Mouse (Mus musculus) gastrocnemius, adult 2 months (tissue): ENCODE results near the gene Ano9. TPM values are rescaled to one million over a fixed set of nuclear protein-coding genes. Genes with fewer than 3 reads are reported as not detected.

Experiments used
- DNase-seq: peaks from one replicate; pipeline ENCODE4 v3.0.0; 2022
- H3K27ac ChIP-seq: fragments of 200-600 bp; 2 replicates; pipeline ENCODE4 v1.8.1; 2022; ENCODE audit warnings: mild to moderate bottlenecking
- H3K4me3 ChIP-seq: fragments of 200-600 bp; 2 replicates; pipeline ENCODE4 v1.8.1; 2022; ENCODE audit warnings: mild to moderate bottlenecking, moderate library complexity
- CTCF ChIP-seq: fragments of 200-600 bp; IDR thresholded peaks from 2 replicates; pipeline ENCODE4 v1.8.1; 2022; ENCODE audit warnings: antibody characterized with exemption, mild to moderate bottlenecking, moderate library complexity
- intact Hi-C: fragments of 180-260 bp; cut with DNase I; formaldehyde crosslinking; loops from one replicate; pipeline ENCODE4 v1.15.1; 2025
- total RNA-seq, 2 experiments: library from RNA; stranded (reverse); gene quantifications; 2 replicates each; pipeline ENCODE4 v1.2.3; 2021

The Ano9 gene
- total RNA-seq, 2 experiments from 2014 or later = not detected

DNA sequence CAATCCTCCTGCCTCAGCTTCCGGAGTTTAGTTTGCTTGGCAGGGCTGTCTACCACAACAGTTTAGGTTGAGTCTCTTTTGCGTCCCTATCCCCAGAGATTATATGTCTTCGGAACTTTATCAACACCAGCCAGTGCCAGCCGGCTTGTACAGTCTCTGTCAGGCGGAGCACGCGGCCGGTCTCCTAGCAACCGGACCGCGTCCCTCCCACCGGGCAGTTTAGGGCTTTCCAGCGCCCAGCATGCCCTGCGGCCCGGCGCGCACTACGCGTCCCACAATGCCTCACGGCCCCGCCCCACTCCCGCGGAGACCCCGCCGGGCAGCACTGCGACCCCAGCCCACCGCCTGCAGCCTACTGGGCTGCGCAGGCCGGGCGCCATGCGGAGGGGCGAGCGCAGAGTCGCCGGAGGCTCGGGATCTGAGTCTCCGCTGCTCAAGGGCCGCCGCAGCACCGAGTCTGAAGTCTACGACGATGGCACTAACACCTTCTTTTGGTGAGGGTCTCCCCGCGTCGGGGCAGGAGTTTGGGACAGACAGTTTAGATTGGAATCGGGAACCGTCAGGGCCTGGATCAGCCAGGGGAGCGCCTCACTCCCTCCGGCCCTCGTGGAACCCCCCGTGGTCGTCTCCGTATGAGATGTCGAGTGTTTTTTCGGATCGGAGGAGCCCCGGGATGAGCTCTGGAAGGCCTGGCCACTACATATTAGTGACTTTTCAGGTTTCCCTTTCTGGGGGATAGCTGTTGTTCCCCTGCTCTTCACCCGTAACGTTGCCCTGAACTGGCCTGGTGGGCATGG is 13.6 kb upstream of the Ano9 start:
- DNase-seq = peak; percentile 93
- intact Hi-C loops = no loop called here
- Histone ChIP-seq H3K27ac (peak overlapping the region; percentile 86), H3K4me3 (peak overlapping the region; percentile 86)
- no peak for TF ChIP-seq CTCF

DNA sequence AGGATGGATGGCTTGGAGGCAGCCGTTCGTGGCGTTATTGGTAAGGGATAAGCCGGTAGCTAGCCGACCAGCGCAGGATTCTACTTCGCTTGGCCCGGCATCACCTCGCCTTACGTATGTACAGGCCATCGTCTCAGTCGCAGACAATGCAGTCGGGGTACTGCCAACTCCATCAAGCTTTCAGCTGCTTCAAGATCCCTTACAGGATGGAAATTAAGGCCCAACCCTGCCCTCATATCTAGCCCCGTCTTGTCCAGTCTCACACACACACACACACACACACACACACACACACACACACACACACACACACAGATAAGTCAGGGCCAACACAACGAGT is 5.9 kb upstream of the Ano9 start:
- intact Hi-C loops = loop anchor here (2.0 kb wide), 1 partner anchor 49 kb away; the partner anchor contains the start of gene Rnh1
- Histone ChIP-seq H3K27ac (peak overlapping the region; percentile 89), H3K4me3 (peak overlapping the region; percentile 73)
- no peak for TF ChIP-seq CTCF
- no peak for DNase-seq

DNA sequence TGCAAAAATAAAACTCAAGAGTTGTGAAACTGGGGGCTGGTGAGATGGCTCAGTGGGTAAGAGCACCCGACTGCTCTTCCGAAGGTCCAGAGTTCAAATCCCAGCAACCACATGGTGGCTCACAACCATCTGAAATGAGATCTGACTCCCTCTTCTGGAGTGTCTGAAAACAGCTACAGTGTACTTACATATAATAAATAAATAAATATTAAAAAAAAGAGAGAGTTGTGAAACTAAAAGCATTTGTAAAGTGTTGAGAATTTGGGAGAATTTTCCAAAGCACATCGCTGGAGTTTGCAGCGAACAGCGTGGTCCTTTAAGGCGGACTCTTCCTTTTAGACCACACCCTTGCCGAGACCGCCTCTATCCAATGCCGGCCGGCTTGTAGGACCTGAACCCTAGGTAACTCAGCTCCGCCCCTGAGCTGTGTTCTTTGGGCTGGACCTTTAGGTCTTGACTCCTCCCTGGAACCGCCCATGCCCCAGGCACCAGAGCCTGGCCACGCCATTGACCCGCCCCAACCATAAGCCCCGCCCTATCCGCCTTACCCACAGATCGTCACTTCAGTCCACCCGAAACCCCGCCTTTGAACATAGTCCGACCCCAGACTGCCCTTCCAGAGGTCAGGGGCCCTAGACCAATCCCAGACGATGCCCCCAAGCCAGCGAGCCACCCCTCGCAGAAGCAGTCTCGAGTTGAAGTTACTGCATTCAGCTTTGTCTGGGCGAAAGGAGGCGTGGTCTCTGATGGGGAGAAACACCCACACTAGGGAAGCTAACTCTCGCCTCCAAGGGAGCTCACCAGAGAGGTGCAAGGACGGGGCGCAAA is 5.3 kb upstream of the Ano9 start:
- peak; percentile 97 for DNase-seq
- Histone ChIP-seq H3K4me3 (peak overlapping the region; percentile 73), H3K27ac (peak overlapping the region; percentile 89)
- intact Hi-C loops = loop anchor here (2.0 kb wide), 1 partner anchor 50 kb away; the partner anchor contains the start of gene Rnh1
- peak; percentile 2; the same call in 1 of the 2 replicates for TF ChIP-seq CTCF

GRCm38 (mm10) chr7:141122245-141122644 is 4.6 kb upstream of the Ano9 start, which contains the start of gene Ptdss2:
Ptdss2 (plus strand) TSS chr7:141122382.
- Histone ChIP-seq H3K27ac (peak within 1 kb of the TSS; percentile 89), H3K4me3 (peak within 1 kb of the TSS; percentile 73)
- intact Hi-C loops = loop anchor here (2.0 kb wide), 1 partner anchor 51 kb away; the partner anchor contains the start of gene Rnh1
- no peak for TF ChIP-seq CTCF
- peak; percentile 49 for DNase-seq

DNA sequence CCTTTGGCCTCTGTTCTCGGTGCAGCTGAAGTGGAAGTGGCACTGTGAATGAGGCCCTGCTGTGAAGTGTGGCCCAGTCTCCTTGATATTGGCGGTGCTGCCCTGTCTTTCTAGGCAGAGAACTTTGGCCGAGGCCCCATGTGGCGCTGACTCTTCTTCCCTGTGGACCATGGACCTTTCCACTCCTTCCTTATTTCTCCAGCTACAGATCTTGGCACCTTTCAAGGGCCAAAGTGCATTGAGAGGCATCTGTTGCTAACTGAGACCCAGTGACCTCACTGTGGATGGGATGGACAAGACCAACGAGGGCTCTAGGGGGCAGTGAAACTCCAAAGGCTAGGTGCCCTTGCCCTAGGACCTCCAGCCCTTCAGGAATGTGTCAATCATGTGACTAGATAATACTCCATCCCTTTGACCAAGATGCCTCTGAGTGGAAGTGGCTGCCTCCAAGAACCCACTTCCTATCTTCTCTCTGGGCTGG is 3.5 kb upstream of the Ano9 start:
- TF ChIP-seq CTCF = no peak
- no peak overlapping the region for H3K4me3 ChIP-seq
- intact Hi-C loops = no loop called here
- no peak for DNase-seq
- H3K27ac ChIP-seq = peak overlapping the region; percentile 13

DNA sequence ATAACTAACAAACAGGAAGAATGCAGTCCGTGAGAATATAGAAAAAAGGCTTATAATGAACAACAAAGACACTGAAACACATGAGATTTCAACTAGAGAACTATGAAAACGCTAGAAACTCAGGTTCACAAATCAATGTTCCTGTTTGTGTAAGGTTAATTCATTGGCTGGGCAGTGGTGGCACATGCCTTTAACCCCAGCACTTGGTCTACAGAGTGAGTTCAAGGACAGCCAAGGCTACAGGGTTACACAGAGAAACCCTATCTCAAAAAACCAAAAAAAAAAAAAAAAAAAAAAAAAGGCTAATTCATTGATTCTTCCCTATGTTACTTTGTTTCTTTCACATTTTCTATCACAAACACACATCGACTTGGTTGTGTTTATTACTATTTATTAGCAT is 3.0 kb upstream of the Ano9 start:
- H3K4me3 ChIP-seq = no peak overlapping the region
- TF ChIP-seq CTCF = no peak
- DNase-seq = no peak
- intact Hi-C loops = no loop called here
- no peak overlapping the region for H3K27ac ChIP-seq

DNA sequence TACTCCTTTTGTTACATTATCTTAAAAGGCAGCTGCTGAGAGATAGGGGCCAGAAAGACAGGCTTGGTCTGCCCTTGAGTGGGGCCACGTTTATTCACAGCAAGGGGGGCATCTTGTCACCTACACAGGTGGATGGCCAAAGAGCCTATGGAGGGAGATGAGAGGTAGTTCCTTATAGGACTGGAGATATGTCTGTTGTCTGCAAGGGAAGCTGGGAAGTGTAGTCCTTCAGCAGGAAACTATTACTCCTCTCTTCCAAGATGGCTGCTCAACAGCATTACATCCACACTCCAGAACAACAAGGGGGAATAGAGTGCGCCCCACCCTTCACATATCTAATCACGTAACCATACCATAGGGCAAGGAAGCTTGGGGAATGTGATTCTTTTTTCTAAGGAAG is 1.9 kb upstream of the Ano9 start:
- H3K4me3 ChIP-seq = no peak overlapping the region
- intact Hi-C loops = no loop called here
- TF ChIP-seq CTCF = no peak
- DNase-seq = no peak
- no peak overlapping the region for H3K27ac ChIP-seq

- no peak overlapping the region for H3K27ac ChIP-seq
- no peak for DNase-seq
- no peak for TF ChIP-seq CTCF
- intact Hi-C loops = no loop called here
- H3K4me3 ChIP-seq = no peak overlapping the region
Observed at GRCm38 (mm10) chr7:141115874-141116273, 1.7 kb downstream of the Ano9 start.

DNA sequence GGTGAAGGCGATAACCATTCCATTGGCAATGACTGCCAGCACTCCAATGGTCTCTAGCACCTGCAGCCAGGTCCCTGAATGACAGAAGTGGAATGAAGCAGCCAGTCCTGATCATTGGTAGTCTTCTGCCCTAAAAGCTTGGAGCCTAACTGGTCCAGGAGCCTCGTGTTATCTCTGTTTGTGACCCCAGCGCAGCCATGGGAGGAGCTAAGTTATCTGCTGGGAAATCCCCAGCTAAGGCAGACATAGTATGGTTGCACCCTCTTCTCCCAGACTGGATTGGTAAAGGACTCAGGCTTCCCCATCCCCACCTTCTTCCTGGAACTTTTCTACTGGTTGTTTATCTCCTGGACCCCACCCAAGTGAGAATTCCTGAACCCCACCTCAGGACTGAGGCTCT is 14.4 kb downstream of the Ano9 start:
- H3K27ac ChIP-seq = no peak overlapping the region
- no peak for DNase-seq
- intact Hi-C loops = no loop called here
- TF ChIP-seq CTCF = no peak
- H3K4me3 ChIP-seq = no peak overlapping the region

DNA sequence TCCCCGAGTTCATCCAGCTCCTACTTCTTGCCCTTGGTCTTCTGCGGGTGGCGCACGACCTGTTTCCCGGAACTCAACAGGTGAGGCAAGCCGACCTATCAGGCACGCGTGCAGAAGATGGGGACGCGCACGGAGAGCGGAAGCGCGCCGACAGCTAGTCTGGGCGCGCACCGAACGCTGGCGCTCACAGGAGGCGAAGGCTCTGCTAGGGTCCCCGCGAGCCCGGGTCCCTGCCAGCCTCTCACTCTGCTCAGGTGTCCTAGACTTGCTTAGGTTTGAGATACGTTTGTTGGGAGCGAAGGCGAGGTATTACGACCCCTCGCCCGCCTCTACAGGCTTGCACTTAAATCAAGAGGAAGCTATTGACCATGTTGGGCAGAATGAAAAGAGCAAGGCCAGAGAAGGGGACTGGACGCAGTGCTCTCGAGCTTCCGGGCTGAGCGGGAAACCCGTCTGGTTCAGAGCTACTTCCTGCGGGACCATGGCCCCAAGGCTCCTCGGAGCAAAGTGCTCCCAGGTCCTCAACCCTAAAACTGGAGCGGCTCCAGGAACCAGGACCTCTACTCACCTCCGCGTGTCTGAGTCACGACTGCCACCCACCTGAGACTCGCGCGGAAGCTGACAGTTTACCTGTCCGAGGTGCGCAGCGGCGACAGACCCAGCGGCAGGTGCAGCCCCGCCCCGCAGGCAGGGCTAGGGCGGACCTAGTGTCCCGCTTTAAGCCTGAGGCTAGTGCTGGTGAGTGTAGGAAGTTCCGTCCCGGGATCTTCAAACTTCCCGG is 17.5 kb downstream of the Ano9 start, which contains the start of gene Sigirr:
TSS of gene Sigirr (minus strand) at position 662 of the 781 bp plus-strand sequence.
- TF ChIP-seq CTCF = no peak
- intact Hi-C loops = no loop called here
- peak; percentile 32 for DNase-seq
- H3K27ac ChIP-seq = peak within 1 kb of the TSS; percentile 24
- peak within 1 kb of the TSS; percentile 70 for H3K4me3 ChIP-seq

DNA sequence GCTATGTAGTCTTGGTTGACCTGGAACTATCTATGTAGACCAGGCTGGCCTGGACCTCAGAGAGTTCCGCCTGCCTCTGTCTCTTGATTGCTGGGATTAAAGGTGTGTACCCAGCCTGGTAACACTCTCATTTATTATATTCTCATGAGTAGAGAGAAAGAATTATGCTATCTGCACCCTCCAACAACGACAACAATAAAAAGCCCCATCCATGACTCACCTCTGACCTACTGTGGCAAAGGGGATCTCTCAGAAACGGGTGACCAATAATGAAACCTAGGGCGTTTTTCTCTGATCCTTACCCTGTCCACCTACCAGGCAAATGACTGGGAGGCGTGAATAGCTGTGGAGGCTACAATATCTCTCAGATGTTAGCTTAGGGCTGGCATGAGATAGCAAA is 20.4 kb downstream of the Ano9 start:
- Histone ChIP-seq H3K27ac (peak overlapping the region; percentile 71), H3K4me3 (no peak overlapping the region)
- no peak for DNase-seq
- intact Hi-C loops = no loop called here
- TF ChIP-seq CTCF = no peak

- peak; percentile 26; the same call in 1 of the 2 replicates for TF ChIP-seq CTCF
- intact Hi-C loops = no loop called here
- peak; percentile 62 for DNase-seq
- H3K27ac ChIP-seq = peak overlapping the region; percentile 80
- H3K4me3 ChIP-seq = peak overlapping the region; percentile 63
Observed at GRCm38 (mm10) chr7:141096649-141097056, 21.0 kb downstream of the Ano9 start.
